Mouse (Mus musculus) CH12.LX (cell line): Measurements from ENCODE around the gene Bcl9l. TPM values are rescaled to one million over a fixed set of nuclear protein-coding genes. Genes with fewer than 3 reads are reported as not detected.

Experiments
- DNase-seq: peaks from one replicate; pipeline ENCODE4 v3.0.0-alpha.2; 2013; ENCODE audit errors: extremely low read depth
- H3K27ac ChIP-seq: 2 replicates; pipeline ENCODE4 v1.5.1; 2012; ENCODE audit warnings: low read depth, mild to moderate bottlenecking, control low read depth, moderate library complexity; ENCODE audit not compliant: insufficient read depth
- H3K27me3 ChIP-seq: replicated peaks from 2 replicates; pipeline ENCODE3; 2012; ENCODE audit warnings: inconsistent platforms
- H3K36me3 ChIP-seq, 2 experiments: replicated peaks in 1 of 2; 2 replicates each; pipeline versions ENCODE3 to v1.6.1; 2012; ENCODE audit warnings: inconsistent platforms in 1 of 2, low read length in 1 of 2, mild to moderate bottlenecking in 1 of 2, mixed read lengths in 1 of 2, moderate library complexity in 1 of 2; ENCODE audit not compliant: control insufficient read depth in 1 of 2, insufficient read depth in 1 of 2
- H3K4me1 ChIP-seq, 2 experiments: 2 replicates each; pipeline ENCODE4 v1.6.1; 2012; ENCODE audit warnings: inconsistent platforms in 1 of 2, moderate library complexity in 1 of 2; ENCODE audit not compliant: insufficient read depth in 2 of 2, control insufficient read depth in 1 of 2
- H3K4me2 ChIP-seq: 2 replicates; pipeline ENCODE4 v1.6.1; 2012; ENCODE audit warnings: low read depth, mild to moderate bottlenecking, control low read depth; ENCODE audit not compliant: poor library complexity, insufficient read depth, severe bottlenecking
- H3K4me3 ChIP-seq, 3 experiments: fragments of 150-350 bp in 1 of 3; sonication (generic) in 1 of 3; replicated peaks in 1 of 3; 2 replicates each; pipeline versions ENCODE3 to v1.5.1; 2011 to 2012; ENCODE audit warnings: low read depth in 2 of 3, low read length in 2 of 3, mild to moderate bottlenecking in 2 of 3, moderate library complexity in 2 of 3, control low read depth in 1 of 3, improper control_type of control experiment in 1 of 3, inconsistent platforms in 1 of 3, mixed read lengths in 1 of 3; ENCODE audit not compliant: poor library complexity in 1 of 3
- H3K79me2 ChIP-seq: replicated peaks from 2 replicates; pipeline ENCODE4 v1.6.1; 2012; ENCODE audit warnings: mild to moderate bottlenecking, moderate library complexity; ENCODE audit not compliant: control insufficient read depth, poor library complexity, insufficient read depth, severe bottlenecking; ENCODE audit errors: extremely low read depth
- H3K9ac ChIP-seq: 2 replicates; pipeline ENCODE4 v1.6.1; 2012; ENCODE audit warnings: low read depth, mild to moderate bottlenecking, control low read depth, moderate library complexity; ENCODE audit not compliant: insufficient read depth
- H3K9me3 ChIP-seq: replicated peaks from 2 replicates; pipeline ENCODE3; 2012; ENCODE audit warnings: low read length, inconsistent platforms, mixed read lengths
- BHLHE40 ChIP-seq: IDR thresholded peaks from 2 replicates; pipeline ENCODE4 v1.6.1; 2011; ENCODE audit warnings: mild to moderate bottlenecking, low read depth, low read length, improper control_type of control experiment
- ELF1 ChIP-seq: IDR thresholded peaks from 2 replicates; pipeline ENCODE4 v1.6.1; 2014; ENCODE audit warnings: low read depth, mild to moderate bottlenecking, inconsistent platforms, low read length, improper control_type of control experiment
- ETS1 ChIP-seq: conservative IDR thresholded peaks from 2 replicates; pipeline ENCODE4 v1.6.1; 2012; ENCODE audit warnings: low read depth, mild to moderate bottlenecking, inconsistent platforms, low read length, improper control_type of control experiment, moderate library complexity
- JUN ChIP-seq: IDR thresholded peaks from 2 replicates; pipeline ENCODE4 v1.6.1; 2011; ENCODE audit warnings: low read depth, mild to moderate bottlenecking, low read length, improper control_type of control experiment, moderate library complexity; ENCODE audit not compliant: insufficient read depth
- JUND ChIP-seq: conservative IDR thresholded peaks from 2 replicates; pipeline ENCODE4 v1.6.1; 2011; ENCODE audit warnings: low read depth, low read length, improper control_type of control experiment
- MAX ChIP-seq: IDR thresholded peaks from 2 replicates; pipeline ENCODE4 v1.6.1; 2011; ENCODE audit warnings: low read length, improper control_type of control experiment
- MEF2A ChIP-seq: IDR thresholded peaks from 2 replicates; pipeline ENCODE4 v1.6.1; 2014; ENCODE audit warnings: low read depth, mild to moderate bottlenecking, inconsistent platforms, low read length, improper control_type of control experiment, borderline replicate concordance
- MXI1 ChIP-seq: IDR thresholded peaks from 2 replicates; pipeline ENCODE4 v1.6.1; 2011; ENCODE audit warnings: mild to moderate bottlenecking, low read depth, low read length, improper control_type of control experiment
- MYC ChIP-seq: IDR thresholded peaks from 2 replicates; pipeline ENCODE4 v1.6.1; 2011; ENCODE audit warnings: low read depth, mild to moderate bottlenecking, improper control_type of control experiment, low read length
- NRF1 ChIP-seq: IDR thresholded peaks from 2 replicates; pipeline ENCODE4 v1.6.1; 2014; ENCODE audit warnings: low read depth, mild to moderate bottlenecking, inconsistent platforms, low read length, improper control_type of control experiment, moderate library complexity
- PAX5 ChIP-seq: IDR thresholded peaks from 2 replicates; pipeline ENCODE4 v1.6.1; 2012; ENCODE audit warnings: low read length, inconsistent platforms, mixed read lengths
- RCOR1 ChIP-seq: conservative IDR thresholded peaks from 2 replicates; pipeline ENCODE4 v1.6.1; 2012; ENCODE audit warnings: low read depth, mild to moderate bottlenecking, inconsistent platforms, low read length, improper control_type of control experiment
- SIN3A ChIP-seq: IDR thresholded peaks from 2 replicates; pipeline ENCODE4 v1.6.1; 2012; ENCODE audit warnings: low read length, improper control_type of control experiment, inconsistent platforms
- SMC3 ChIP-seq: IDR thresholded peaks from 2 replicates; pipeline ENCODE4 v1.6.1; 2011; ENCODE audit warnings: low read depth, low read length, improper control_type of control experiment
- TBP ChIP-seq: conservative IDR thresholded peaks from 2 replicates; pipeline ENCODE4 v1.6.1; 2011; ENCODE audit warnings: low read depth, low read length, improper control_type of control experiment
- UBTF ChIP-seq: IDR thresholded peaks from 2 replicates; pipeline ENCODE4 v1.6.1; 2012; ENCODE audit warnings: low read depth, mild to moderate bottlenecking, inconsistent platforms, low read length, improper control_type of control experiment, moderate library complexity
- ZMIZ1 ChIP-seq: IDR thresholded peaks from 2 replicates; pipeline ENCODE4 v1.6.1; 2012; ENCODE audit warnings: low read depth, mild to moderate bottlenecking, inconsistent platforms, low read length, improper control_type of control experiment
- ZNF384 ChIP-seq: IDR thresholded peaks from 2 replicates; pipeline ENCODE4 v1.6.1; 2012; ENCODE audit warnings: low read depth, low read length, improper control_type of control experiment, inconsistent platforms
- dilution Hi-C: fragments of 300-500 bp; cut with MboI; formaldehyde crosslinking; loops from 2 replicates; pipeline ENCODE4 v1.14.3; 2020; ENCODE audit warnings: low sequenced_read_pairs; ENCODE audit not compliant: extremely low pct_unique_long_range_greater_than_20kb, extremely low pct_ligation_motif_present
- in situ Hi-C: fragments of 300-500 bp; cut with MboI; formaldehyde crosslinking; loops from 3 replicates; pipeline ENCODE4 v1.14.3; 2019; ENCODE audit warnings: low sequenced_read_pairs, low pct_ligation_motif_present, low pct_unique_long_range_greater_than_20kb, mixed read lengths
- polyA plus RNA-seq: library from polyadenylated mRNA; unstranded; fragments of >175 nt; gene quantifications from 2 replicates; pipeline ENCODE4 v1.2.1, GENCODE M21; 2012; ENCODE audit warnings: low read depth; ENCODE audit not compliant: insufficient read length
- total RNA-seq, 2 experiments: library from RNA; depleted of rRNA; stranded (reverse); fragments of 300-350 nt in 1 of 2; fragments of >200 nt in 1 of 2; gene quantifications; 2 replicates each; pipeline ENCODE4 v1.2.3; 2012 to 2014

Bcl9l gene
- total and polyA plus RNA-seq, 3 experiments = 0.67 to 7.5 (median 1.6) TPM

DNA sequence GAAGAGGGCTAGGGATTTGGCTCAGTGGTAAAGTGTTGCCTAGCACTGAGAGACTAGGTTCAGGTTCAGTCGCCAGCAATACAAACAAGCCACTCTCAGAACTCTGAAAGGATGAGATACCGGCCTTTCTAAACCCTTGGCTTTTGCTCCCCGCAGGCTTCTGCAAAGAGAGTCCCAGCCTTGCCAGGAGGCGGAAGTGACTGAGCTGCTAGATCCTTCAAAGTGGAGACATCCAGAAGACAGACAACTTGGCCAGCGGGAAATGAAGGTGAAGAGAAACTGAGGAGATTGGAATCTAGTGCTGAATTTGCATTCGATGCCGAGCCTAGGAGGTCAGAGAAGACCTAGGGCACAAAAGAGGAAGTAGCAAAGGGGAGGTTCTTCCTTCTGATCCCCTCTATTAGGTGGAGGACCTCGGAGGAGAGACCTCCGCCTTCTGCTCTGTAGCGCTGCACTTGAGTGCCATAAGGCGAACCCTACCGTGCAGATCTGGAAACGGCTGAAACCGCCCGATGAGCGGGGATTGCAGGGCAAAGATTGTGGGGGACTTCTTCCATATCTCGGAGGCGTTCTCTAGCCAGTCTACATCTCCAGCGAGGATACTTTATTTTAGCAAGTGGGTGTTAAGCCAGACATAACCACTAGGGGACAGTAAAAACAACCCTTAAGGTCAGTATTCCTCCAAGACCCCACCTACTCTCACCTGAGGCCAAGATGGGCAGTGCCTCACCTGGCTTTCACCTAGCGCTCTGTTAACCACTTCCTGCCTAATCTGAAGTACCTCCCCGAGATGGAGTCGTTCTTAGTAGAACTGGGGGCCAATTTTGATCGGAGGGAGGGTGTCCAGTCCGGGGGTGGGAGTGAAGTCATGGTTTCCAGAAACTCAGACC, 5.0 kb upstream of the Bcl9l start (continued):
- TF ChIP-seq PAX5 (no peak), ZNF384 (no peak), ELF1 (peak; percentile 41; the same call in 1 of the 2 replicates), RCOR1 (no peak), JUN (no peak), TBP (no peak), MEF2A (no peak), ZMIZ1 (no peak)

- Histone ChIP-seq H3K36me3 (no peaks in the 10 kb centered on the region), H3K4me3 (peak overlapping the region; percentile 38 to 42 (median 41)), H3K9ac (0 out of 2 replicates have a peak overlapping the region, but pooled peaks have one; percentile 1), H3K27me3 (peaks cover 5% of the 10 kb centered on the region), H3K27ac (no peak overlapping the region), H3K4me1 (peaks cover 6 to 43% of the 10 kb centered on the region in 2 experiments), H3K9me3 (no peaks in the 10 kb centered on the region), H3K4me2 (peak overlapping the region; percentile 91), H3K79me2 (no peaks in the 10 kb centered on the region)
- DNase-seq = no peak
- dilution Hi-C loops = no loop called here
- TF ChIP-seq ETS1 = no peak
- TF ChIP-seq BHLHE40 = no peak
- no peak for TF ChIP-seq JUN
- no peak for TF ChIP-seq MYC
- no peak for TF ChIP-seq UBTF
- no peak for TF ChIP-seq SIN3A
- TF ChIP-seq NRF1 = no peak
- TF ChIP-seq MXI1 = no peak
- TF ChIP-seq SMC3 = no peak
- no peak for TF ChIP-seq MAX
- no peak for TF ChIP-seq JUND
- in situ Hi-C loops = no loop called here
These were observed 4.2 kb upstream of the Bcl9l start for GRCm38 (mm10) chr9:44478229-44478921.
